Mouse (Mus musculus) adrenal gland, adult 18-20 months (tissue): ENCODE results near the gene Olfr743. TPM values are rescaled to one million over a fixed set of nuclear protein-coding genes. Genes with fewer than 3 reads are reported as not detected.
"Not testable (repeated sequence)": the region's sequence is repeated elsewhere in the genome, so short reads cannot be mapped to it uniquely, and the experiment has no call there.

Experiments
- DNase-seq, 2 experiments: peaks; one replicate each; pipeline ENCODE4 v3.0.0; 2021 to 2022; ENCODE audit warnings: low spot score in 2 of 2
- long read RNA-seq, 2 experiments: library from polyadenylated mRNA; stranded (forward); transcript quantifications; one replicate each; pipeline ENCODE4 v2.0.0; 2021
- total RNA-seq, 2 experiments: library from RNA; stranded (reverse); gene quantifications; 1 replicate in 1 of 2; 2 replicates in 1 of 2; pipeline ENCODE4 v1.2.3; 2021

Gene Olfr743
- not detected for total RNA-seq
- long read RNA-seq, experiment 1: 0 reads
- long read RNA-seq, experiment 2: 0 reads

DNA sequence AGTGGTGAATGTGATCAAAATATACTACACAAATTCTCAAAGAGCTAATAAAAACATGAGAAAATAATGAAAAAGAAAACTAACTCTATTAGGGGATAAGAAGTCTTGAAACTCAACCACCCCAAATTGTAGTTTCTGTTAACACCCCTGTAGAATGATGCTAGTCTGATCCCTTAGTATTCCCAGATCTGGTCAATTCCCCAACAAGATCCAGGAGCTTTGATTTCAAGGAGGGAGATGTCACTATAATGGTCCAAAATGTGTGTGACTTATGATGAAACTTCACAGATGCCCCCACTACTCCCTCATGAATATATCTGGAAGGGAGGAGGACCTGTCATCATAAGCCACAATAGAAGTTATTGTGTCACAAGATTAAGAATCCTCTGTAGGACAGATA, at the start of gene Olfr743:
Gene Olfr743, plus strand, starts transcription at position 301 of the 400 bp plus-strand sequence.
- DNase-seq: no peak

DNA sequence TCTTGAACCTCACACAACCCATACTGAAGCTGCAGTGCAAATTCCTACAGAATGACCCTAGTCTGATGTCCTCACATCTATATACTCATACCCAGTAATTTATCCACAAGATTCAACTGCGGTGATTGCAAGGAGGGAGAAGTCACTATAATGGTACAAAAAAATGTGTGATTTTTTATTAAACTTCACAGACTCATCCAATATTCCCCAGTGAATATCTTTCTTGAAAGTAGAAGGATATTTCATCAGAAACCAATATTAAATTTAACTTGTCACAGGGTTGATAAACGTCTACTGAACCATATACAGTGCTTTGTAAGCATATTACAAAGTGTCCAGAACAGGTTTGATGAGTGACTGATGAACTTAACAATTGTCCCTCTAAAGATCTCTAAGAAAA, 49.2 kb upstream of the Olfr743 start, which contains the start of gene Olfr741:
Gene Olfr741, plus strand, starts transcription at position 301 of the 400 bp plus-strand sequence.
- no peak for DNase-seq

DNA sequence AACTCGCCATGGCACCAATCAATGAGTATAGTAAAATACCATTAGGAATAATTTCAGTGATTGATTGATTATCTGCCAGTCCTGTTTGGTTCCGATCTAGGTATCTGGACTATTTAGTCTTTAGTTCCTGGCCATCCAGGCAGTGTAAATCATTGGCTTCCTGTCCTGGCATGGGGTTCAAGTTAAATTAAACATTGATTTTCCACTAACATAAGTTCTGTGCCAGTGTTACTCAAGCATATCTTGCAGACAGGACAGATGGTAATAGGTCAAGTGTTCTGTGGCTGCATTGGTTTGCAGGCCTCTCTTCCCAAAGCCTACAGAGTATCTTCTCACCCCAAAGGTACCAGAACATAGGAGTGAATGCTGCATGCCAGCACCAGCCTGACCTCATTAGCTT, 43.2 kb upstream of the Olfr743 start:
- no peak for DNase-seq

DNA sequence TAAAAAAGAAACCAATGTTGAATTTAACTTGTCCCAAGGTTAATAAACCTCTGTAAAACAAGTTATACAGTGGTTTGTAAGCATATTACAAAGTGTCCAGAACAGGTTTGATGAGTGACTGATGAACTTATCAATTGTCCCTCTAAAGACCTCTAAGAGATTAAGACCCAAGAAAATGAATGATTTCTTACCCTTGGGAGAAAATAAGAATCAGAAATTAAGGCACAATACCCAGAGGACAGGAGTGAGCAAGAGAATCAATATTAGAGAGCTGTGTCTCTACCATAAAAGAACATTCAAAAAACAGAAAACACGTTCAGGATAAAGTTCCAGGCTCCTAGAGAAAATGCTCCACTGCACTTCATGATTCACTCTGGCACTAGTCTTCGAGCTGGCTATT, 18.3 kb upstream of the Olfr743 start, which contains the start of gene Olfr742:
Gene Olfr742, plus strand, starts transcription at position 301 of the 400 bp plus-strand sequence.
- DNase-seq: no peak

DNA sequence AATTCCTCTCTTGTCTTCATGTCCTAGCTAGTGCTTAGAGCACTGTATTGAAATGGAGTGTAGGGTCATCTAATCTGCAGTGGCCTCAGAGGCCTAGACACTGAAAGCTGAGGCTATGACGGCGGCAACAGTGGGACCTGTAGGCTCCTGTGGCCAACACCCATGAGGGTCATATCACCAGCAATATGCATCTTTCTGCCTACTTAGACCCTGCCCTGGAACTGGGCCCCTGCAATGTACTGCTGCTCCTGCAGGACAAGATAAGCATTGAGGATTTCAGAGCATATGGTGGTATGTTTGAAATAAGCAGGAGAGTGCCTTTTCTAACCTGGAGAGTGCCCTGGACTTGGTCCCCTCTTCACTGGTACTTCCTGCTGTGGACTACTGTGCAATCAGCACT, 31.1 kb downstream of the Olfr743 start:
- no peak for DNase-seq

DNA sequence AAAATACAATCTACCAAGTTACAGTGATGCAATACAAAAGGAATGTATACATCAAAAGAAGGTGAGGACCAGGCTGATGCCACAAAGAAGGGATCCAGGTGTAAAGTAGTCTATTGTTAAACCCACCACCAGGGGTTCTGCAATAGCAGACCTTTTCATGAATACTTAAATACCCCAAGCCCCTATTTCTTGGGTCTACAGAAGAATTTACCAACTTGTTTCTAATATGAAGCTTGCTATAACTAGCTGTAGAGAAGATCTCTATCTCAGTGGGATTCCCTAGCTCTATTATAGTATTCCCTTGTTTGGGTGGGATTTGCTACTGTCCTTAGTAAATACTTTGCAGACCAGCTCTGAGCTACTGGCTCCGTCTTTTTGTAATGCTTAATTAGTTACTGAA, 51.4 kb downstream of the Olfr743 start:
- not testable (repeated sequence) for DNase-seq

Other genes with a start within 250 kb of the Olfr743 start
- not detected for gene Olfr732, start 237.6 kb upstream of the Olfr743 start, total RNA-seq
- not detected for gene Olfr733, start 220.3 kb upstream of the Olfr743 start, total RNA-seq
- gene Olfr734, start 195.1 kb upstream of the Olfr743 start, total RNA-seq: not detected
- not detected for gene Olfr735, start 173.0 kb upstream of the Olfr743 start, total RNA-seq
- under 1 TPM; 0.10 to 0.54 TPM for gene Tlr11, start 163.9 kb upstream of the Olfr743 start, total RNA-seq
- not detected for gene Olfr736, start 140.7 kb upstream of the Olfr743 start, total RNA-seq
- not detected for gene Olfr738, start 114.3 kb upstream of the Olfr743 start, total RNA-seq
- gene Olfr739, start 103.2 kb upstream of the Olfr743 start, total RNA-seq: not detected
- not detected for gene Olfr740, start 76.3 kb upstream of the Olfr743 start, total RNA-seq
- gene Olfr741, start 49.1 kb upstream of the Olfr743 start, total RNA-seq: not detected
- gene Olfr742, start 18.2 kb upstream of the Olfr743 start, total RNA-seq: not detected
- not detected for gene Olfr744, start 93.0 kb downstream of the Olfr743 start, total RNA-seq
- gene Olfr745, start 117.5 kb downstream of the Olfr743 start, total RNA-seq: not detected
- gene Olfr746, start 125.2 kb downstream of the Olfr743 start, total RNA-seq: not detected
- gene Olfr747, start 171.4 kb downstream of the Olfr743 start, total RNA-seq: not detected
- gene Olfr748, start 185.5 kb downstream of the Olfr743 start, total RNA-seq: not detected
- gene Olfr749, start 223.3 kb downstream of the Olfr743 start, total RNA-seq: not detected